Mouse (Mus musculus) spleen, adult 18-20 months (tissue): Measurements from ENCODE around the gene Gltp.

Experiments
- DNase-seq, 2 experiments: peaks; one replicate each; pipeline ENCODE4 v3.0.0; 2022; ENCODE audit warnings: mixed read lengths in 2 of 2

The Gltp gene

GRCm38 (mm10) chr5:114690633-114691567 lies at the start of gene Gltp:
Gene Gltp, minus strand, starts transcription at chr5:114690984.
- DNase-seq = peak; percentile 90 to 94

- DNase-seq = no peak
Measured at GRCm38 (mm10) chr5:114738707-114739241, 48.0 kb upstream of the Gltp start.

- no peak for DNase-seq
Measured at GRCm38 (mm10) chr5:114737090-114737887, 46.5 kb upstream of the Gltp start.

- DNase-seq = no peak
Measured at GRCm38 (mm10) chr5:114733606-114734005, 42.8 kb upstream of the Gltp start.

GRCm38 (mm10) chr5:114731969-114732368 lies 41.2 kb upstream of the Gltp start:
- DNase-seq = no peak

GRCm38 (mm10) chr5:114731498-114731897 lies 40.7 kb upstream of the Gltp start:
- no peak for DNase-seq

- DNase-seq = no peak
Measured at GRCm38 (mm10) chr5:114730129-114730528, 39.3 kb upstream of the Gltp start.

- no peak for DNase-seq
Measured at GRCm38 (mm10) chr5:114728160-114728559, 37.4 kb upstream of the Gltp start.

- no peak for DNase-seq
Measured at GRCm38 (mm10) chr5:114722846-114723245, 32.1 kb upstream of the Gltp start.

GRCm38 (mm10) chr5:114721969-114722368 lies 31.2 kb upstream of the Gltp start:
- DNase-seq = no peak

GRCm38 (mm10) chr5:114720784-114721183 lies 30.0 kb upstream of the Gltp start:
- DNase-seq = no peak

GRCm38 (mm10) chr5:114719928-114720270 lies 29.1 kb upstream of the Gltp start:
- DNase-seq = no peak

- no peak for DNase-seq
Measured at GRCm38 (mm10) chr5:114719003-114719927, 28.5 kb upstream of the Gltp start.

- DNase-seq = no peak
Measured at GRCm38 (mm10) chr5:114718483-114718882, 27.7 kb upstream of the Gltp start.

GRCm38 (mm10) chr5:114717937-114718336 lies 27.2 kb upstream of the Gltp start:
- DNase-seq = no peak

GRCm38 (mm10) chr5:114717292-114717691 lies 26.5 kb upstream of the Gltp start:
- no peak for DNase-seq

- no peak for DNase-seq
Measured at GRCm38 (mm10) chr5:114714551-114714950, 23.8 kb upstream of the Gltp start.

- DNase-seq = no peak
Measured at GRCm38 (mm10) chr5:114709357-114709756, 18.6 kb upstream of the Gltp start.

GRCm38 (mm10) chr5:114708491-114708890 lies 17.7 kb upstream of the Gltp start:
- DNase-seq = no peak

GRCm38 (mm10) chr5:114707265-114708068 lies 16.7 kb upstream of the Gltp start, which contains the start of gene Tchp:
Gene Tchp, plus strand, starts transcription at chr5:114707760.
- DNase-seq = peak; percentile 84 to 94
